Mouse (Mus musculus): ENCODE results near the gene Gm20388.

GRCm38 (mm10) chr8:122269404-122269803, 2358.8 kb downstream of the Gm20388 start:
- no peak for TF ChIP-seq ZNF384 (IDR thresholded peaks at IDR 0.05; ENCODE audit: low read depth, low read length)
- TF ChIP-seq CHD2 (IDR thresholded peaks at IDR 0.05; ENCODE audit: low read depth, low read length) = no peak
